Comparison of ENCODE assay signal across 23 mouse cellular contexts in the genomic region with DNA sequence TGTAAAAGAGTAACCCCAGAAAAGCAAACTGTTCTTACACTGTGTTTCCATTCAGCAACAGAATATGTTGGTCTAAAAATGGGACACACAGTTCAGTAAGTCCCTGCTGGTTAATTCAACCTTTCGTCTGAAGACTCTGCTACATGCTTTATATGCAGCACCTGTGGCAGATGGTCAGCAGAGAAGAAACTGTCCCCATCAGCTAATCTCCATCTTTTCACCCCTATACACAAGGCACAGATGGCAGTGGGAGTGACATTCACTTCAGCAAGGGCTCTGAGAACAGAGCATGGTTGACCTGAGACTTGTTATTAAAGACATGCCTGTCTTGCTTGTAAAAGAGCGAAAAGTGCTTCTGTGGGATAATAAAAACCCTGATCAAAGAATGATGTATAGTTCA.
DNase-seq lines count a peak whose midpoint lies in the region; TF ChIP-seq lines count a peak whose summit lies in the region.
"Had no signal": no experiment of that assay in that cellular context is flagged by ENCODE, and none has a peak within 500 bp of the region (broad histone marks: within the 10 kb centered on the region; RNA-seq: fewer than 3 reads in every experiment).

No protein-coding gene starts in this region.

- H3K27ac ChIP-seq in cerebellum, adult 2 months (ENCODE audit: insufficient read depth, low read length), result no peak overlapping the region
- H3K27ac ChIP-seq: embryonic facial prominence, embryonic 12.5 days; forebrain, embryonic 15.5 days; limb, embryonic 10.5 days; limb, embryonic 15.5 days; liver, embryonic 13.5 days; midbrain, embryonic 15.5 days; neural tube, embryonic 12.5 days had no signal

- no peak for TF ChIP-seq POLR2A in cerebellum, adult 2 months (IDR thresholded peaks at IDR 0.05; ENCODE audit: borderline replicate concordance, insufficient read depth, low read length)

- TF ChIP-seq CTCF in cerebellum, adult 2 months (IDR thresholded peaks at IDR 0.05; ENCODE audit: borderline replicate concordance, insufficient read depth, low read depth, low read length), result no peak

- H3K4me3 ChIP-seq in cerebellum, adult 2 months (replicated peaks; ENCODE audit: insufficient read depth, low read depth, low read length), result no peak overlapping the region
- H3K4me3 ChIP-seq: embryonic facial prominence, embryonic 12.5 days; forebrain, embryonic 15.5 days; limb, embryonic 10.5 days; limb, embryonic 15.5 days; liver, embryonic 13.5 days; megakaryocyte, embryonic 14.5 days; midbrain, embryonic 15.5 days; myocyte; neural tube, embryonic 12.5 days had no signal

- no peaks in the 10 kb centered on the region for H3K27me3 ChIP-seq in cerebellum, adult 2 months (ENCODE audit: control insufficient read depth, insufficient read depth, low read length)
- H3K27me3 ChIP-seq: embryonic facial prominence, embryonic 12.5 days; forebrain, embryonic 15.5 days; limb, embryonic 15.5 days; liver, embryonic 13.5 days; megakaryocyte, embryonic 14.5 days; midbrain, embryonic 15.5 days; neural tube, embryonic 12.5 days had no signal

- peak; percentile 8 for DNase-seq in retina, embryonic 14.5 days (ENCODE audit: low spot score)
- no peak for DNase-seq in retina, postnatal 1 day
- peak; percentile 23 to 57 for DNase-seq in cerebellum, adult 2 months
- peak; percentile 17 to 49 for DNase-seq in cerebellum, postnatal 14 days
- DNase-seq in thymus, postnatal 0 days (ENCODE audit: low spot score), result no peak
- DNase-seq in spleen, adult 12 weeks (ENCODE audit: low spot score), result no peak
- DNase-seq: adrenal gland, postnatal 25 days; B cell, adult 2 months; gastrocnemius, postnatal 10 days; heart, postnatal 14 days; kidney, adult 8-10 months; kidney, postnatal 10 days; liver, embryonic 13.5 days; lung, adult 18-20 months; lung, postnatal 4 days had no signal

- no peaks in the 10 kb centered on the region; the same call in 1 of the 2 replicates for H3K4me1 ChIP-seq in cerebellum, adult 2 months (ENCODE audit: control insufficient read depth, insufficient read depth, low read length)
- H3K4me1 ChIP-seq: embryonic facial prominence, embryonic 12.5 days; forebrain, embryonic 15.5 days; limb, embryonic 10.5 days; limb, embryonic 15.5 days; liver, embryonic 13.5 days; megakaryocyte, embryonic 14.5 days; midbrain, embryonic 15.5 days; neural tube, embryonic 12.5 days had no signal

- whole genome bisulfite sequencing in cerebellum, adult 2 months, result 48% methylated on average over 2 of the region's 2 CpGs

Comparison
In these comparisons a context has a peak if more than half of its experiments do, and no peak if none do; other contexts are left out.
1. DNase-seq: peak in retina, embryonic 14.5 days (single experiment), cerebellum, adult 2 months (2 of 2) and cerebellum, postnatal 14 days (2 of 2); none in retina, postnatal 1 day (single experiment), thymus, postnatal 0 days (single experiment) and spleen, adult 12 weeks (single experiment).